Mouse (Mus musculus) MEL-GATA-1-ER (cell line): ENCODE data around the gene D230025D16Rik.
"Not testable (repeated sequence)": the region's sequence is repeated elsewhere in the genome, so short reads cannot be mapped to it uniquely, and the experiment has no call there.

ENCODE experiments used
- DNase-seq: peaks from one replicate; pipeline ENCODE4 v3.0.0-alpha.2; 2012; ENCODE audit warnings: low read depth; ENCODE audit errors: extremely low read depth

D230025D16Rik gene

DNA sequence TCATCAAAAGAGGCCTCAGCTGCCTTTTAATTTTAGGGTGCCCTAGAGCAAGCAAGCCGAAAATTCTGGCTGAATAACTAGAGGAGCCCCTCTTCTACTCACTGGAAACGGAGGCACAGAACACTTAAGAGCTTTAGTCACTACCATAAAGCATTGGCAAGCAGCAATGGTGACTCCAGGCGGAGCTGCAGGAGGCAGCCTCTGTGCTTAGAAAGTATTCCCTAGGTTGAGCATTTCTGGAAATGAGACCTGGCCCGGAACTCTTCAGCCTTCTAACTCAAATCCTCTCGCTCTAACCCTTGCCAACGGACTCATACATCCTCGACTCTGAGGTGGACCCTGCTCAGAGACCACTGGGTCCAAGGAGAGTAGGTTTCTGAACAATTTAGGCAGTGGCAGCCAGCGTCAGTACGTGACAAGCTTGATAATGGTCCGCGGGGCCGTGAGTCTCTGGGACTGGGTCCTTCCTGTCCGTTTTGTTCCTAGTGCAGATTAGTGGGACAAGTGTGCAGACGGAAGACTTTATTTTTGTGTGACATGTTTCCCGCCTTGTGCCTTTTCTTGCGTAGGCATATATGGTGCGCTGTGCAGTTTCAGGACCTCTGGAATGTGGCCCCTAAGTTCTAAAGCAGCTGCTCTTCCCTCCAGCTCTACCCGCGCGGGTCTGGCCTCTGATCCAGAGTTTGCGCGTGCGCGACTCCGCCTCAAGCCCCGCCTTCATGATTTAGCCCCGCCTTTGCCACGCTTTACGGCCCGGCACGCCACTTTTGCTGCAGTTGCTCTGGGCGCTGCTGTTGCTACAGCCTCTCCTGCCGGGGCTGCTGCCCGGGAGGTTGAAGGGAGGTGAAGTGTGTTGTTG, at the start of gene D230025D16Rik:
TSS of gene D230025D16Rik (plus strand) at position 733 of the 859 bp plus-strand sequence.
- peak; percentile 79 for DNase-seq

DNA sequence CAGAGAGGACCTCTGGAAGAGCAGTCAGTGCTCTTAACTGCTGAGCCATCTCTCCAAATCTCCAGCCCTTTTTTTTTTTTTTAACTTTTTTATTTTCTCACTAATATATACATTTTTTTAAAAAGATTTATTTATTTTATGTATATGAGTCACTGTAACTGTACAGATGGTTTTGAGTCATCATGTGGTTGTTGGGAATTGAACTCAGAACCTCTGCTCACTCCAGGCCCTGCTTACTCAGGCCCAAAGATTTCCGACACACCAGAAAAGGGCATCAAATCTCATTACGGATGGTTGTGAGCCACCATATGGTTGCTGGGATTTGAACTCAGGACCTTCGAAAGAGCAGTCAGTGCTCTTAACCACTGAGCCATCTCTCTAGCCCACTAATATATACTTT, 49.7 kb upstream of the D230025D16Rik start:
- not testable (repeated sequence) for DNase-seq

DNA sequence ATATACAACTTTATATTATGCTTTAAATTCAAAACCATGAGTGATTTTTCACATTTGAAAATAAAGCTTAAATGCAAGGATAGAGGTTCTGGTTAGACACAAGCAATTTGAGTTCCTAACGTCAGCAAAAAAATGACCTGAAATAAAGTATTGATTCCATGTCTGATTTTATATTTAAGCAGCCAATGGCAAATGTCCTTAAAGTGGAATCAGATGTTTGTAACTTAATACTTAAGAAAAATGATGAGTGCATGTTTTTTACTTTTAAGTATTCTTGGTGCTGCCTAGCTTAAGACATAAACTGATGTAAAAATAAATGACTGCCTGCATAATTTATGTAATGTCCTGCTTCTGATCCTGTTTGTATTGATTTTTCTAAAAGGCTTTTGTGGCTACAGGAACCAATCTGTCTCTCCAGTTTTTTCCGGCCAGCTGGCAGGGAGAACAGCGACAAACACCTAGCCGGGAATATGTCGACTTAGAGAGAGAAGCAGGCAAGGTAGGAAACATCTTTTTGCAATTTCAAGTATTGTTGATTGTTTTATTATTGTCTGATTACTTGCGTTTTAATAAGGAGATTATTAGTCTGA, 46.6 kb upstream of the D230025D16Rik start:
- no peak for DNase-seq

DNA sequence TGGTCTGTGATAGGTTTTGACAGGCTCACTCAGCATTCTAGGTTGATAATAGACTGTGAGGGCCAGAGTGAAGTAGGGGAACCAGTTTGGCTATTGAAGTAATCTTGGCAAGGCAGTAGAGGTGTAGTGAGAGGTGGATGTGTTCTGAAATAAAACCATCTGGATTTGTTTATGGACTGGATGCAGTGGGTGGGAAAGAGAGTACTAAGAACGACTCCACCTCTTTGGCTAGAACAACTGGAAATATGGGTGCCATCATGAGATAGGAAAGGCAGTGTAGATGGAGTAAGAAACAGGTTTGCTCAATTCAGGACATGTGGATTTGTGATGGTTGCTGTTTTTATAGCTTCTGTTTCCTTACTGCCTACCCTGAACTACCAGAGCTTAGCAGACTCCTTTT, 42.7 kb upstream of the D230025D16Rik start:
- no peak for DNase-seq

DNA sequence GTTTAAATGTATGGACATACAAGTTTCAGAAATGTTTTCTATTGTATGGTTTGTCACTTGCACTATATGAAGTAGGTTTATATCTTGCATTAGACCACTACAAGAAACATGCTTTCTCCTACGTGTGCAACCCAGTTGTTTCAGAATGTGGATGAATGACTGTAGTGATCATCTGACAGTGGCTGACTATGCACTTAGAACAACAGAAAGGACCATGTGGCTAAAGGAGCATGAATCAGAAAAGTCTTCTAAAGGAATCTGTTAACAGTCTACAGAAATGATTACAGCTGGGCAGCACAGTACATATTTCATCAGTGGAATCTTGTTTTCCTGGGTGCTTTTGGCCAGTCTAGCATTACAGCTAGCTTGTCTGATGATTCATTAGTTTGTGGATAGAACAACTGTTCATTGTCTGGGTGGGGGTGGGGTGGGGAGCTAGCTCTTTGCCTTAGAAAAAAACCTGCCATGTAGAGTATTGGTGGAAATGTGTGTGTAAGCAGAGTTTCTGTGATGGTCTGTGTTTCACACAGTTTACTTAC, 38.4 kb upstream of the D230025D16Rik start:
- DNase-seq: no peak

DNA sequence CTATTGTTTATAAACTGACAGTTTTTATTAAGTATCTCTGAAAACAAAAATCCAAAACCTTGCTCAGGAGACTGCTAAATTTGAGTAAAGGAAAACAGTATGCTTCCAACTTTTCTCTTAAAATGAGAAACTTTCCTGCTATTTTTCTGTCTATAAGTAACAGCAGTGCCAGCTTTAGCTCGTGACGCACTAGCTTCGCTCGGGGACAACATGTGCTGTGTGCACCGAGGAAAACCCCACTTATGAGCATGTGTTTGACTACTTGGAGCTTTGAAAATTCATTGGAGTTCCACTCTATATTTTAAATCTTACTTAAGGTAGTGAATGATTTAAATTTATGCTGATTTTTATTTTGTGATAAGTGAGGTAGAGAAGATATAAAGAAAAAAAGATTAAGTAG, 32.8 kb upstream of the D230025D16Rik start:
- no peak for DNase-seq

DNA sequence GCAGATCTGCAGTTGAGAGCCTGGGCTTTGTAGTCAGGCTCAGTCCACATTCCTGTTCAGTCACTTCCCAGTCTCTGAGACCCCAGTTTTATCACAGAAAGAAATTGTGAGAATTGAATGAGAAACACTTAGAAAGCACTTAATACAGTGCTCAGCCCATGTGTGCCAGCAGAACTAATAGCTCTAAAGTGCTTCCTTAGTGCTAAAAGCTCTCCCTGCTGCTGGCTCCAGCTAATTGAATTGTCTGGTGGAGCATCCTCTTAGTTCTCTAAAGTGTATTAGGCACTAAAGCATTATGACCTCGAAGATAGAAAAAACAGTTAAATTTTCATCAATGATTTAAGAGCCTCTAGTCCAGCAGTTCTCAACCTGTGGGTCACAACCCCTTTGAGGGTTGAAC, 19.2 kb upstream of the D230025D16Rik start:
- no peak for DNase-seq

DNA sequence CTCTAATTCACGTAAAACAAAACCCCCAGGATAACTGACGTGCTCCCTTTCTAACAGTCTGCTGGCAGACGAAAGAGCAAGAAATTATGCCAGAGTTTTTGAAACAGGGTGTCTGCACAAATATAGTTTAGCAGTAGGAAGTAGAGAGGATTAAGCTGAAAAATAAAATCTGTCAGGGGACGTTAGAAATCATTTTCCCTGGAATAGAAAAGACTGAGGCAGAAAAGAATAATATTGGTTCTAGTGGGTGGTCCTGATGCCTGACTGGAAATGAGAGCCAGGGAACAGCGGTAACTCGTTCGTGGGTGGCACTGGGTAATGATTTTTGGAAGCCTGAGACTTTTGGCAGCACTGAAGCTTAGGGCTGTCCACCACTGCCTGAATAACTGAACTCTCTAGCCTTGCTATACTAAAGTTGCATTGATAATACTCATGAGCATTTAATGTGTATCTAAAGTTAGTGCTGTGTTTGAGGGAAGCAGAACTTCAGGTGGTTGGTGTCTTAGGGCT, 18.1 kb upstream of the D230025D16Rik start:
- no peak for DNase-seq

DNA sequence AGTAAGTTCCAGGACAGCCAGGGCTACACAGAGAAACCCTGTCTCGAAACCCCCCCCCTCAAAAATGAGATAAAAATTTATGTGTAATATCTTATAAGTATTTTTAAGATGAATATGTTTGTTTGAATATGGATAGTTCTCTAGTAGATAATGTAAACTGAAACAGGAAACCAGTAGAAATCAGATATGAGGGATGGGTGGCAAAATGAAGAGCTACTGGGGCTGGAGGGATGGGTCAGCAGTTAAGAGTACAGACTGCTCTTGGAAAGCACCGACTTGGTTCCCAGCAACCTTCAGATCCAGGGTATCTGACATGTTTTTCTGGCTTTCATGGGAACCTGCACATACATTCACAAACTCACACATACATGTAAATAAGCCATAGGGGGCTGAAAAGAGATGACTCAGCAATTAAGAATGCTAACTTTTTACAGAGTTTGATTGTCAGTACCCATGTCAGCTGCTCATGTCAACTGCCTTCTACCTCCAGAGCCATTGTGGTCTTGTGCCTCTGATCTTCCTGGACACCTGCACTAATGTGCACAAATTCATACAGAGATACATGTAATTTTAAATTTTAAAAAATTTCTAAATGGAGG, 17.2 kb upstream of the D230025D16Rik start:
- no peak for DNase-seq

DNA sequence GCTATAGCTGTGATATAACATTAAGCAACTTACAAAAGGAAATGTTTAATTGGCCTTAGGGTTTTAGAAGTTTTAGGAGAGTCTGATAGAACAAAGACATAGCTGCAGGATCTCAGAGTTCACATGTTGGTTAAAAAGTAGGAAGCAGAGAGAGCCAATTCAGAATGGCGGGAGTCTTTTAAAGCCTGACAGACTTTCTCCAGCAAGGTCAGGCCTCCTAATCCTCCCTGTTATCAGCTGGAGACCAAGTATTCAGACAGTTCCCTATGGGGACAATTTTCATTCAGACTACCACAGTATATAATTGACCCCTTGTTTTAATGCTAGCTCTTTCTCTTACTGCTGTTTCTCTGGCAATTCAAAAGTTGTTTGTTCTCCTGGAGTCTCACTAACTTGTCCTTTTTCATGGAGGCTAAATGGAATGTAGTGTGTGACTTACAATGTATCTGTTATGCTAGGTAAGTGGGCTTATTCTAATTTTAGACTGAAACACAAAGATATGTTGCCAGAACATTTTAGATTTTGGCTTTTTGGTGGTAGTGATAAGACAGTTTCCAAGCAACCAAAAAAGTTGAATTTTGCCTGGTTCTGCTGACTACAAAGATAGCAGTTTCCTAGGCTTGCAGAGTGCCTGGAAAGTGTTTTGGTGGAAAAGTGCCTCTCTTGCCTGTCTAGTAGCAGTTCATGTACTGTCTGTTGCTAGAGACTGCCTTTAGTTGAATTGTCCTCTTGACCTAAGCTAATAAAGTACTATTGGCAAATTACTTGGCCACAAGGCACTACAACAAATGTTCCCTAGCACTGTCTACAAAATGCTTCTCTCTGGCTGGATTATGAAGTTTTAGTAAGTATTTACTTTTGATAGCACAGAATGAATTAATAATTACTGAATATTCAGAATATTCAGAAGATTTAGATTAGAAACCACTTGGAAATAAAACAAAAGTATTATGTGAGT, 15.5 kb upstream of the D230025D16Rik start:
- peak; percentile 26 for DNase-seq

DNA sequence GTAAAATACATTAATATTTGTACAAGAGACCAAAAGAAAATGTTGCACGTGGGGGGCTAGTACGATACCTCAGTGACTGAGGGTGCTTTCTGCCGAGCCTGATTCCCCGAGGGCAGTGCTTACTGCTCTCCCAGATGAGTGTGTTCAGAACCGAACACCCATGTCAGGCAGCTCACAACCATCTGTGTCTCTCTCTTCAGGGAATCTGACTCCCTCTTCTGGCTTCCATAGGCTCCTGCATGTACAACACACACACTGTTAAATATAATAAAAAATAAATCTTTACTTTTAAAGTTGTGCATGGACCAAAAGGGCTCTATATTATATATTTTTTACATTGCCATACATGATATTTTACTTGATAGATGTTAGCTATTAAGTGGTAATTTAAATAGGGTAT, 10.8 kb upstream of the D230025D16Rik start:
- no peak for DNase-seq

DNA sequence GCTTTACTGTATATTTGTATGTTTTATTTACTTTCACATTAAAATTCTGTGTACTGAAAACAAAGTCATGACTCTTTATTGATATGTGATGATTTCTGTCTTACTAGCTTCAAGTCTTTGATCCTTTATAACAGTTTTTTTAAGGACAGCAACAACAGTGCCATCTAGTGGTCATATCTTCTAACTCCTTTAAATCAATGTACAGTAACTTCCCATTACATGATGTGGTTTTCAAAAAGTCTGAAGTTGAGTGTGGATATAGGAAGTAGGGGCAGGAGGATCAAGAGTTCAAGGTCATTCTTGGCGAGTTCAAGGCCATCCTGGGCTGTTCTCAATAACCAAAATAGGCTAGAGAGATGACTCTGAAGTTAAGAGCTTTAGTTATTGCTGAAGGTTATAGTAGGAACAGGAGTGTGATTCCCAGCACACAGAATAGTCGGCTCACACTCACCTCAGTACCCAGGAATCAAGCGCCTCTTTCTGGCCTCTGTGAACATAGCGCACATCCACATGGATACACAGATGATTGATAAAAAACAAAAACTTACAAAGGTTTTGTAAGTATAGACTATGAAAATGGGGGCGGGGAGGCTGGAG, 6.9 kb upstream of the D230025D16Rik start:
- DNase-seq: peak; percentile 57

DNA sequence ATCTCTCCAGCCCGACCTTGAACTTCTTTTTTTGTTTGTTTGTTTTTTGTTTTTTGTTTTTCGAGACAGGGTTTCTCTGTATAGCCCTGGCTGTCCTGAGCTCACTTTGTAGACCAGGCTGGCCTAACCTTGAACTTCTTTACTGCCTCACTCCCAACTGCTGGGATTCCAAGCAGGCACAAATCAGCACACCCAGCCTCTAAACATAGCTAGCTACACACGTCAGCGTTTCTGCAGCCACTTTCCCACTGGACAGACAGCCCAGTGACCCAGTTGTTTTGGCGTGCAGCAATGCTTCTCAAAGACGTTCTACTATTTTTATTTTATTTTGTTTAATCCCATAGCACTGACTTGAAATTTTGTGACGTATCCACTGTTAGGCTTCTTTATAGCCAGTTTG, 1.1 kb upstream of the D230025D16Rik start:
- no peak for DNase-seq

DNA sequence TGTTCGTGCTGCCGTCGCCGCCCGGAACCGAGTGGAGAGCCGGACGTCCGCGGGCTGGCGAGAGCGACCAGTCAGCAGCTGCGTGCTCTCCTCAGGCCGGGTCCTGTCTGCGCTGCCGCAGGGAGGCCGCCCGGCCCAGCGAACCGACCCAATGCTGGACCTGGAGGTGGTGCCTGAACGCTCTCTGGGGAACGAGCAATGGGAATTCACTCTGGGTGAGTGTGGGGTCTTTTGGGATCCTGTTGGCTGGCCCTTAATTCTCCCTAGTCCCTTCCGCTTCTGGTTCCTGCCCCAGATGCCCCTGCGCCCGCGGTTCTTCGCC, 288 bp downstream of the D230025D16Rik start:
- no peak for DNase-seq

DNA sequence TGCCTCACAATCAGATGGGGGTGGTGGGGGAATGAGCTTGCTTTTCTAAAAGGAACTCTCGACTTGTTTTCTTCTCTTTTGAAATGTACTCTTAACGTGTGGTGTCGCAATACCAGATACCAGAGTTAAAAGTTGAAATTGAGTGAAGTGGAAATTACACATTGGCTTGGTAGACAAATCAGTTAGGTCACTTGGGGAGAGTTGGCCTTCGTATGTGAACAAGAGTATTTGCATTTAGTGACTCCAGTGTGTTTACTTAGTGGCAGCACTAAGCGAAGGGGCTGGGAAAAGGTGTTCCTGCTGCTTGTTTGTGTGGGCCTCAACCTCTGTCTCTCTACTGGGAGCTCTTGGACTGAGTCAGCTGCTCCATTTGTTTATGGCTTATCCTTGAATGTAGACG, 972 bp downstream of the D230025D16Rik start:
- peak; percentile 18 for DNase-seq

DNA sequence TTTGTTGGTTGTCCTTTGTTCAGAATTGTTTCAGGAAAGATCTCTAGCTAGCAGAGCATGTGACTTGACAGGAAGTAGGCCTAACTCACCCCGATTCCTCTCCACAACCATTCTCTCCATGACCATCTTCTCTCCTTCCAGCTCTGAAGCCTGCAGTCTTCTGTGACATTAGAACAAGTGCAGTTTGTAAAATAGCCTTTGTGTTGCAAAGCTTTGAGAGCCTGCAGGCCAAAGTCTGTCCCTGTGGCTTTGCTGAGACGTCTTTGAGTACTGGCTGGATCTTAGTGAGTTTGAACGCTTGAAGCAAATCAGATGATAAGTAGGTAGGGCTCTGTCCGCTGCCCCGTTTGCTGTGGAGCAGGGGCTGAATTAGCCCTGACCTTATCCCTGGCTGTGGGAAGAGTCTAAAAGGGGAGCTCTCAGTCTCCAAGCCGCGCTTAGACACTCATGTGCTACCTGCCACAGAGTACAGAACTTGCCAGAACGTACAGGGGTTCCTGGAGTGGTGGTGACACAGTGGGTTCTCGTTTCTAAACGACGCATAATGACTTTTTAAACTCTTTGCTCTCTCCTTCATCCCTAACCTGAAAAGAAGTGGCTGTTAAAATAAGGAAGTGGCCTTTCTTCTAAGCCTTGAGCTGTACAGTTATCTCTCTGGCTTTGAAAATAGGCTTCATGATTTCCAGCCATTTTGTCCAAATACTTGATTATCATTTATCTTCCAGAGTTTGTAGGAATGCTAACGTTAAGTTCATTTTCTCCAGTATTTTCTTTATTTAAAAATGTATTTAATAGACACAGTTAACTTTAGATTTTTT, 6.8 kb downstream of the D230025D16Rik start:
- DNase-seq: peak; percentile 28

DNA sequence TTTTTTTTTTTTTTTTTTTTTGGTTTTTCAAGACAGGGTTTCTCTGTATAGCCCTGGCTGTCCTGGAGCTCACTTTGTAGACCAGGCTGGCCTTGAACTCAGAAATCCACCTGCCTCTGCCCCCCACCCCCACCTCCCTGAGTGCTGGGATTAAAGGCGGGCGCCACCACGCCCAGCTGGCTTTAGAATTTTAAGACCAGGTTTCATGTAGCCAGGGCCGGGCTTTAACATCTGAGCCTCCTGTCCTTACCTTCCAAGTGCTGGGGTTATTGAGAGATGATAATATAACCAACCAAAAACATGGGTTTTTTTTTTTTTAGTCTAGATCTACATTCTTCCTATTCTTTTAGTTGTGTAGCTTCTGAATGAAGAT, 7.4 kb downstream of the D230025D16Rik start:
- not testable (repeated sequence) for DNase-seq

DNA sequence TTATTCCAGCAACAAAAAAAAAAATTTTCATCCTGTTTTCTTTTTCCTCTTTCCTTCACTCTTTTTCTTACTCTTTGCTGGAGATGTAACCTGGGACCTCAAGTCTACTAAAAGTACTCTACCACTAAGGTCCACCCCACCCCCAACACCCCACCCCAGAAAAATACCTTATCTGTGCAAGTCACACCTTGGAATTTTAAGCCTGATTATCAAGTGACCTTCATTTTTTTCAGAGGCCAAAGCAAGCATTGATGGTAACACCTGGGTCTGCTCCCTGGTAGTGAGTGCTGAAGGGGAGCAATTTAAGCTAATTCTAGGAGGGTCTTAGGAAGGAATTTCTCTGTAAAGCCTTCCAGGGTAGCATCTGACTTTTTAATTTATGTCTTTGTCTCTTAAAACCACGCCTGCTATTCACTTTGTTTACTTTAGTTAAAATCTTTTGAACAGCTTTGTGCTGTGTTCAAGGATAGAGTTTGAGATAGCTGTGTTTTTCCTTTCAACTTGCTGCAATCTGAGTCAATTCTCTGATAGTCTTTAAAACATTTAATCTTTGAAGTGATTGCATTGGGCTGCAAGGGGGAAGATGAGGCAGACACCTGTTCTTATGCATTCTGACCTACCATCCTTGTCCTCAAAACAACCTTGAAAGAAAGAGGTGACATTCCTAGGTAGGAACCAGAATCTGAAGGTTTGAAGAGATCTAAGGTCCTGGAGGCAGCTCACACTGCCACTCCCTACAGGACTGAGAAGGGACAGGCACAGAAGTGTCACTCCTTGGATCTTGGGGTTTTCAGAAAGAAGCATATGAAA, 8.4 kb downstream of the D230025D16Rik start:
- no peak for DNase-seq

DNA sequence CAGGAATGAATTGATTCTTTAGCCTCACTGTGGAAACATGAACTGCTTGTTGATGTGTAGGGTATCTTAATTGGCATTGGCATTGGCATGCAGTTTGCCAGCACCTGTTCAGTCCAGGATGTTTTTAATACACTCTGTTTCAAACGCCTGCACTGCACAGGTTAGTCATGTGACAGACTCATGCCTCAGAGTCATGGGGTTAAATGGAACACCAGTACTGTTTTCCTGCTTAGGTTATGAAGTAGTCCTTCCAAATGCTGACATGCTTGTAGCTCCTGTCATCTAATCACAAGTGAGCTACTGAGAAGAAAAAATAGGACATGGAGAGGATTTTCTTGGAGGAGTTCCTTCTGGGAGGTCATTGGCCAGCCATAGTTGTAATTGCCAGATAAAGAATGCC, 10.3 kb downstream of the D230025D16Rik start:
- no peak for DNase-seq
